Mouse (Mus musculus): ENCODE data around the gene Sprr2a2. TPM values are rescaled to one million over a fixed set of nuclear protein-coding genes. Genes with fewer than 3 reads are reported as not detected.

The Sprr2a2 gene
- polyA plus RNA-seq, 1 experiment from 2014 or later: 957 TPM

Other genes with a start within 250 kb of the Sprr2a2 start
- gene Pglyrp3, start 201.3 kb upstream of the Sprr2a2 start, polyA plus RNA-seq (2015; fragmentation: Nextera tagmentation; extraction: Ambion mirVana): not detected in 2 replicates
- gene Lor, start 132.8 kb upstream of the Sprr2a2 start, polyA plus RNA-seq (2015; fragmentation: Nextera tagmentation; extraction: Ambion mirVana): 1.1 and 1.5 TPM in 2 replicates
- gene Prr9, start 92.0 kb upstream of the Sprr2a2 start, polyA plus RNA-seq (2015; fragmentation: Nextera tagmentation; extraction: Ambion mirVana): not detected in 2 replicates
- not detected in 2 replicates for gene Lelp1, start 73.2 kb upstream of the Sprr2a2 start, polyA plus RNA-seq (2015; fragmentation: Nextera tagmentation; extraction: Ambion mirVana)
- 13.2 and 13.6 TPM in 2 replicates for gene Sprr2a1, start 121 bp upstream of the Sprr2a2 start, polyA plus RNA-seq (2015; fragmentation: Nextera tagmentation; extraction: Ambion mirVana)
- 38.8 and 45.1 TPM in 2 replicates for gene Sprr2a3, start 69.5 kb downstream of the Sprr2a2 start, polyA plus RNA-seq (2015; fragmentation: Nextera tagmentation; extraction: Ambion mirVana)
- gene Sprr2b, start 100.7 kb downstream of the Sprr2a2 start, polyA plus RNA-seq (2015; fragmentation: Nextera tagmentation; extraction: Ambion mirVana): not detected in 2 replicates
- not detected in 2 replicates for gene Sprr2d, start 123.2 kb downstream of the Sprr2a2 start, polyA plus RNA-seq (2015; fragmentation: Nextera tagmentation; extraction: Ambion mirVana)
- gene Sprr2e, start 136.2 kb downstream of the Sprr2a2 start, polyA plus RNA-seq (2015; fragmentation: Nextera tagmentation; extraction: Ambion mirVana): not detected in 2 replicates
- gene Sprr2f, start 149.3 kb downstream of the Sprr2a2 start, polyA plus RNA-seq (2015; fragmentation: Nextera tagmentation; extraction: Ambion mirVana): not detected in 2 replicates
- gene Sprr2h, start 169.8 kb downstream of the Sprr2a2 start, polyA plus RNA-seq (2015; fragmentation: Nextera tagmentation; extraction: Ambion mirVana): not detected in 2 replicates
- not detected in 2 replicates for gene Sprr2i, start 192.1 kb downstream of the Sprr2a2 start, polyA plus RNA-seq (2015; fragmentation: Nextera tagmentation; extraction: Ambion mirVana)
- not detected in 2 replicates for gene Sprr2j-ps, start 202.2 kb downstream of the Sprr2a2 start, polyA plus RNA-seq (2015; fragmentation: Nextera tagmentation; extraction: Ambion mirVana)
- 7.5 and 8.9 TPM in 2 replicates for gene Gm9774, start 213.5 kb downstream of the Sprr2a2 start, polyA plus RNA-seq (2015; fragmentation: Nextera tagmentation; extraction: Ambion mirVana)
- gene Sprr2k, start 216.7 kb downstream of the Sprr2a2 start, polyA plus RNA-seq (2015; fragmentation: Nextera tagmentation; extraction: Ambion mirVana): not detected in 2 replicates
- gene Sprr1b, start 222.9 kb downstream of the Sprr2a2 start, polyA plus RNA-seq (2015; fragmentation: Nextera tagmentation; extraction: Ambion mirVana): not detected in 2 replicates
- gene Sprr3, start 242.8 kb downstream of the Sprr2a2 start, polyA plus RNA-seq (2015; fragmentation: Nextera tagmentation; extraction: Ambion mirVana): not detected in 2 replicates